12 mouse cellular contexts compared by ENCODE assay signal in the genomic region with DNA sequence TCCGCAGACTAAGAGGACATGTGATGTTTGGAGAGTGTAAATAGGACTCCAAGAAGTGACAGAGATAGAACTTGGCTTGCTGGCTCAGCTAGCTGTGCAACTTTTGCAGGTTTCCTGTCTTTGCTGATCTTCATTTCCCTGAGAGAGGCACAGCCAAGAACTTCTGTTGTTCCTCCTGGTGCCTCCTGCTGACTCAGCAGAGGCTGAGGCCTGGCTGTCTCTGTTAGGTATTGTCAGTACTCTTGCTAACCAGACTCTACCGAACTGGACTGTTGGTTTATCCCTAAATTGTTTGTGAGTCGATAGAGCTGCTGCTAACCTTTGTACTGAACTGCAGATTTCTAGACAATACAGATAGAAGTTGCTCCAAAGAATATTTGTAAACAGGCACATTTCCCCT.
"Had no signal": no experiment of that assay in that cellular context is flagged by ENCODE, and none has a peak within 500 bp of the region (broad histone marks: within the 10 kb centered on the region; RNA-seq: fewer than 3 reads in every experiment).

No protein-coding gene starts in this region.

- DNase-seq: gastrocnemius, postnatal 14 days; gastrocnemius, postnatal 36 days; heart, adult 11 months; heart, adult 2 months; heart, postnatal 4 days; kidney, adult 18-20 months; kidney, adult 8-10 months; kidney, postnatal 10 days; kidney, postnatal 25 days; kidney, postnatal 4 days; liver; liver, embryonic 13.5 days had no signal
